Mouse (Mus musculus) ovary, postnatal 10 days (tissue): ENCODE results near the gene Armh3.
"Not testable (repeated sequence)": the region's sequence is repeated elsewhere in the genome, so short reads cannot be mapped to it uniquely, and the experiment has no call there.

ENCODE experiments used
- DNase-seq: peaks from one replicate; pipeline ENCODE4 v3.0.0; 2022; ENCODE audit warnings: low spot score

The Armh3 gene

GRCm38 (mm10) chr19:45816727-45817126 is 181.6 kb downstream of the Armh3 start:
- no peak for DNase-seq

- no peak for DNase-seq
These were observed 182.4 kb downstream of the Armh3 start, which contains the start of gene Kcnip2 for GRCm38 (mm10) chr19:45815831-45816405. TSS of gene Kcnip2 (minus strand) at chr19:45816061.

DNA sequence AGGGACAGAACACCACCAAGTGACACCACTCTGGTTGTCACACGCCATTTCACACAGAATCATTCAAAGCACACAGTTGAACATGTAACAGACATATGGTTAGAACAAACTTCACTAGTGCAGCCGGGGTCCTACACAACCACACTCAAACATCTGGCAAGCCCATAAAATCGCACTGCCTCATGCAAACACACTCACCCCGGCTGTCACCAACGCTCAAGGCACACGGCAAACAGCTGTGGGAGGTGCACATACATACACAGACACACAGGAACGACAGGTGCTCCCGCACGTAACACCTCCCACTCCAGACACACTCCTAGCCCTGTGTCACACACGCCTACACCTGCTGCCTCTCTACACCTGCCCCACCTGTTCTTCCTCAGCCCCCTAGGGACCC is 183.1 kb downstream of the Armh3 start:
- DNase-seq, result no peak

DNA sequence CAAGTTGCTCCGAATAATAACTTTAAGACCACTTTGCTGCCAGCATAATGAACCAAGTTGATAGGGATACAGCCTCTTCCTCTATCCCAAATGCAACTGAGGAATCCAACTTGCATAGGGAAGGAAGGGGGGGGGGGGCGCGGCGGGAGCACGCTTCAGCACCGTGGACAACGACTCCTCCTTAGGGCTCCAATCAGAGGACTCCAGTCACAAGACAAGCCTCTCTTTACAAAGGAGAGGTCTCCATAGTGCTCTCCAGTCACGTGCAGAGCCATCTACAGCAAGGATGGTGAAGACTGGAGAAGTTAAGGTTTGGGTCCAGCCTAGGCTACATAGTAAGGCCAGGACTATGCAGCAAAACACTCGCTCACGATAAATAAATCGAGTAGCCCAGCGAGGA is 184.5 kb downstream of the Armh3 start:
- DNase-seq, result no peak

DNA sequence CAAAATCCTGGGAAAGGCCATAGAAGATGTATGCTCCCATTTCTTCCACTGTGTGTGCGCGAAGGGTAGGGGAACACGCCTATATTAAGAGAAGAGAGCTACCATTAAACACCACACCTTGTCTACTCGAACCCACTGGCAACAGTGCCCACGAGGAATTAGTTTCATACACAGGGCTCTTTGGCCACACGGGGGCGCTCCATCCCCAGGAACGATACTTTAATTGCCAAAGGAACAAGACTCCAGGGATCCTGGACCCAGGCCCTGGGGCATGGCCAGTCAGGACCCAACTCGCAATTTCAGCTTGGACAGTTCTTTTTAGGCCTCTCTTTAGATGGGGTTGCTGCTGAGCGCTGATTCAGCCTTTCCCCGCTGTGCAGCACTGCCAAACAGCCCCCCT is 185.0 kb downstream of the Armh3 start:
- peak; percentile 65 for DNase-seq

DNA sequence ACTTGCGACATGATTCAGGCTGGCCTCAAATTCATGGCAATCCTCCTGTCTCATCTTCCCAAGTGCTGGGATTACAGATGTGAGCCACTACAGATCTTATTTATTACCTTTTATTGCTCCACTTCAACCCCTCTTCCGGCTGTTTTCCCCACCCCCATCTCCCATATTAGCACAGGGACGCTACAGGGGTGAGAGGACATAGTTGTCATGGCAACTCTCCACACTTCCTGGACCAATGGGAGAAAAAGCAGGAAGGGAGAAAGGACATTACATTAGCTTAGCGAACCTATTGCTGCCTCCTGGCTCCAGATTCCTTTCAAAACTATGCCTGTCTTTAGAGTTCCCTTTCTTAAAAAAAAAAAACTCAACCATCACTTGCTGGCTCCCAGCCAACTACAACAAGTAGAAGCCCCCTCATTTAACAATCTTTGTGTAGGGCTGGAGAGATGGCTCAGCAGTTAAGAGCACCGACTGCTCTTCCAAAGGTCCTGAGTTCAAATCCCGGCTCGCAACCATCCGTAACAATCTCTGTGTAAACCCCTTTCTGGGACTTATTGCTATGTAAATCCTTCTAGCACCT is 185.5 kb downstream of the Armh3 start:
- no peak for DNase-seq

- no peak for DNase-seq
These were observed 186.2 kb downstream of the Armh3 start for GRCm38 (mm10) chr19:45812115-45812514.

GRCm38 (mm10) chr19:45811028-45811674 is 187.1 kb downstream of the Armh3 start:
- DNase-seq, result no peak

DNA sequence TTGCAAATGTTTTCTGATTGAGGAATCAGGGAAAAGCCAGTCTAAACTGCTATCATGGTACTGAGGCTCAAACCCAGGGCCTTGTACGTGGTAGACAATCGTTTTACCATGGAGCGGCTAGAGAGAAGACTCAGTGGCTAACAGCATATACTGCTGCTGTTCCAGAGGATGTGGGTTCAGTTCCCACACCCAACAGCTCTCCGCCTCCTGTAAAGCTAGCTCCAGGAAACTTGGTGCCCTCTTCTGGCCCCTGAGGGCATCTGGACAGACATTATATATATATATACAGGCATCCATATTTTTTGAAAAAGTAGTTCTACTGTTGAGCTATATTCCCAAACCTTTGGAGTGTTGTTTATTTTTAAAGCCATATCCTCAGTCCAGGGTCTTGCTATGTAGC is 190.6 kb downstream of the Armh3 start:
- DNase-seq, result no peak

GRCm38 (mm10) chr19:45805817-45806216 is 192.5 kb downstream of the Armh3 start:
- DNase-seq, result not testable (repeated sequence)

DNA sequence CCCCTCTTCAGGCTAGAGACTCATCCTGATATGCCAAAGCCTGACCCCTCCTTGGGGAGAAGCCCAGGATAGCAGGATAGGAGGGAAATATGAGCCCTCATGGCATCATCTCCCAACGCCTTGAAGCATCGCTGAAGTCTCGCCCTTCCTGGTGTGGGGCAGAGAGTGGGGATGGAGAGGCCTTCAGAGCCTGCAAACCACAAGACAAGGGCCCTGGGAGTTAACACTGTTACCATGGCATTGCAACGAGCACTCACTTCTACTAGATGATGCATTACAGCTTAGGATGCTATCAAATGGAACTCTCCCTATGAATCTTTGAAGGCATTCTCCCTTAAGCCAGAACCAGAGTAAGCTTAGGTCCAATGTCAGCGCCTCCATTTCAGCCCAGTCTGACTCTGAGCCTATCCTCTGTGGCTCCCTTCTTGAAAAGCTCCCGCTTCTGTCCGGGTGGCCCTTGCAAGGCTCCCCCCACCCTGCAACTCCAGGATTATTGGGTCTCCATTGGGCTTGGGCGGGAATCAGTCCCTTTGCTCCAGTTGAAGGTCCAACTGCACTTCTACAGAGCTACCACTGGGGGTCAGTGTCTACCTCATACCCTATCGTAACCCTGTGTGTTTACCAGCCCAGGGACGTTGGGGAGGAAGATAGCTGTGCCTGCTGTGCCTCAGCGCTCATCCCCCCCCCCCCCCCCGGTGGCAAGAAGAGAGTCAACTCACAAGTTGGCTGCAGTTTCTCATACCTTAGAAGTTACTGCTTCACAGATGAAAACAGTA is 193.5 kb downstream of the Armh3 start:
- DNase-seq, result no peak

GRCm38 (mm10) chr19:45803408-45803807 is 194.9 kb downstream of the Armh3 start:
- DNase-seq, result no peak

- DNase-seq, result no peak
These were observed 195.6 kb downstream of the Armh3 start for GRCm38 (mm10) chr19:45802702-45803101.

DNA sequence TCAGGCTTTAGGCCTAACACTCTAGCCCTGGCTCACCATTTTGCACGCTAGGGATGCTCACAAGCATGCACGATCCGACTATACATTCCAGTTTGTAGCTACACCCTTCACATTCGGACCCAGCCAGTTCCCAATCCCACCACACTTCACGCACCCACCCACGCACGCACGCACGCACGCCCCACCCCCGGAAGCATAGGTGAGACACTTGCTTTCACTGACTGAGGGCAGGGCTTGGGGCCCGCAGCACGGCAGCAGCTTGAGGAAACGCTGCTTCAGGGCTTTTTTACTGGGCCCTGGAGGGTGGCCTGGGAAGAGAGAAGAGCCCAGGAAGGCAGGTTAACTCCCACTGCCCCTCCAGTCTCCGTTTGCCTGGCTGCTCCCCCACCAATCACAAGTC is 201.4 kb downstream of the Armh3 start:
- no peak for DNase-seq

DNA sequence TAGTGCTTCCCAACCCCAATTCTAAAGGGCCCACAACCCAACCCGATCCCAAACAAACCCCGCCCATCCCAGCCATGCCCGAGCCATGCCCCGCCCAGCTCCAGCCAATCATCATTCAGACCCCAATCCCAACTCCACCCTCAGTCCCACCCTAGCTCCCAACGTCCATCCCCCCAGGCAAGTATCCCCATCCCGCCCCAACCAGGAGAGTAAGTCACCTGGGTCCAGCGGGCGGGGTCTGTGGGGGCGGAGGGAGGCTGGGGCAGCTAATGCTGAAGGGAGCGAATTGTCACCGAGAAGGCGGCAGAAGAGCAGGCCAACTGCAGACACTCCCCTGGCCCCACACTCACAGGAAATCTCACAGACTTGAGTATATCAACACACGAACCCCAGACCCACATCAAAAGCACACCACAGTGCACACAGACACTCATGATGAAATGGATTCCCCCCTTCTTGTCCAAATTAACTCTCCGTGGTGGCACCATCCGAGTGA is 202.2 kb downstream of the Armh3 start:
- no peak for DNase-seq

DNA sequence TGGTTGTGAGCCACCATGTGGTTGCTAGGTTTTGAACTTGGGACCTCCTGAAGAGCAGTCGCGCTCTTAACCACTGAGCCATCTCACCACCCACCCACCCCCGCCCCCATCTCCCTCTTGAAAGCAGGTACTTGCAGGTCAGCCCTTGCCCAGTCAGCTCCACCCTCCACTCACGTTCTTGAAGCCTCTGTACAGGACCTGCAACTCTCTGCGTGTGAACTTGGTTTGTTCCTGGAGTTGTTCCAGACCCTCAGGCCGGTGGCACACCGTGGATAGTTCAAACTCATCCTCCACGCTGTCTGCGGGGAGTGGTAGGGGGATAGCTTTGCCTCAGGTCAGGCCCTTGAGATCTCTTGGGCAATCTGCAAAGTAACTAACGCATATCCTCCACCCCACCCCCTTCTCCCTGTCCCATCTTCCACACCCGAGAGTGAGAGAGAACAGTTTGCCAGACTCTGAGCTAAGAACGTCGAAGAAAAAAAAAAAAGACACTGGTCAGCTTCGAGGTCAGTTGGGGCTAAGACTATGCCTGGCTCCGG is 202.8 kb downstream of the Armh3 start:
- DNase-seq, result no peak

DNA sequence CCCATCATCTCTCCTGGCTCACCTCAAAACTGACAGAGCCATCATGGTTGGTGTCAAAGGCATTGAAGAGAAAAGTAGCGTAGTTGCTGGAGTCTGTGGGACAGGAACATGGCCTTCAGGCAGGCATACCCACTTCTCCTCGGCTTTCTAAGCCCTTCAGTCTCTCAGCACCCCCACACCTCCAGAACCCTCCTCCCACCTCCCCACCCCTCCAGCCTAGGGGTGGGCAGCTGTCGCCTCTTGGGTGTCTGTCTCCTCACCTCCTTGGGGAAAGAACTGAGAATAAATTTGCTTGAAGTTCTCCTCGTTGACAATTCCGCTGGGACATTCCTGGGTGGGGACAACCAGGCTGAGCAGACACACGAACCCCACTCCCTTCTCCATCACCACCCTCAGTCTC is 203.6 kb downstream of the Armh3 start:
- no peak for DNase-seq

DNA sequence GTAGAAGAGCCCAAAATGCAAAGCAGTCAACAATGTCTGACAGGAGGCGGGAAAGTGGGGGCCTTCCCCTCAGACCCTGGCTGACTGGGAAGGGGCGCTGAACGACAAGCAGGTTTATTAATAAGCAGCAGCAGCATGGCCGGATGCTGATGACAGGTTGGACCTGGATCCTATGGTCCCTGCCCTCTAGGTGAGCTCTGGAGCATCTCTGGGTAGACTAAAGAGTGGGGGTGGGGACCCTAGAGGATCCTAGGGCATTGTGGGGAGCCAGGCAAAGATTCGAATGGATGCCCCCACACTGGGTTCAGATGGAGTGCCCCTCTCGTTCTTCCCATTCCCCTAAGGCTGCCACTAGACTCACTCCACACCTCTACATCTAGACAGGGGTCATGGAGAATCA is 205.9 kb downstream of the Armh3 start:
- DNase-seq, result no peak

GRCm38 (mm10) chr19:45789888-45790874 is 208.1 kb downstream of the Armh3 start:
- DNase-seq, result no peak

DNA sequence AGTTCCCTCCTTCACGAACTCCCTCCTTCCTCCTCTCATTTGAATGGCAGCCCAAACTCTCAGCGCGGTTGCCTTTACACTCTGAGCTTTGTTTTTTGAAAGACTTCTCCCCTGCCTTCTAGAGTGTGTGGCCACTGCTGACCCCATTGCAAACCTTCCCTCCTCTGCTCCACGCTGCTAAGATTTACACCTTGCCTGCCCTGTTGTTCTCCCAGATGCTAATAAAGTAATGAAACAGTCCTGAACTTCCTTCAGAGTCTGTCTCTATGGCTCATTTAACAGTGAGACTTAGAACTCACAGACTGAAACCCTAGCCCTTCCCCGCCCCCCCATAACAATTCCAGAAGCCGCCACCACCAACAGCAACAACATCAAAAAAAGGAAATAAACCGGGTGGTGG is 208.9 kb downstream of the Armh3 start:
- DNase-seq, result no peak

- no peak for DNase-seq
These were observed 210.0 kb downstream of the Armh3 start for GRCm38 (mm10) chr19:45788337-45788736.
